Mouse (Mus musculus): ENCODE results near the gene Upk3b. TPM values are rescaled to one million over a fixed set of nuclear protein-coding genes. Genes with fewer than 3 reads are reported as not detected.

The Upk3b gene
- polyA plus RNA-seq, 1 experiment from 2014 or later = not detected

DNA sequence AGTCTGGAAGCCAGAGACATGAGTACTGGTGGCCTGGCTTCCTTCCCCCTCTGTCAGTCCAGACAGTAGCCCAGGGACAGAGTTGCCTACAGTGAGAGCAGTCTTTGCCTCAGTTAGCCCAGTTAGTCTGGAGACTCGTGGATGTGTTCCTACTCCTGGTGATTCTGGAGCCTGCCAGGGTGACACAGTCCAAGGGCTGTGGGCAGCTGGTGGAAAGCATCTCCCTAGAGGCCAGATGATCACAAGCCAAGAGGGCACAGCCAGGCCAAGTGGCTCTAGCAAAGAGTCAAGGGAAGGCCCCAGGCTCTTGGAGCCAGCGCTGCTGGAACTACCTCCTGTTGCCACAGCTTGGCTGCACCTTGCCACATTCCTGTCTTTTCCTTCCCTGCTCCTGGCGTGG, 12.6 kb upstream of the Upk3b start:
- Histone ChIP-seq H3K4me1 (replicated peaks; ENCODE audit: control insufficient read depth, insufficient read depth, low read length) (no peaks in the 10 kb centered on the region), H3K9ac (no peak overlapping the region), H3K27ac (no peak overlapping the region), H3K9me3 (ENCODE audit: control insufficient read depth, low read length) (no peaks in the 10 kb centered on the region), H3K4me3 (replicated peaks; ENCODE audit: low read length) (no peak overlapping the region), H3K27me3 (ENCODE audit: control insufficient read depth, insufficient read depth, low read length) (no peaks in the 10 kb centered on the region), H3K36me3 (replicated peaks; ENCODE audit: control insufficient read depth, insufficient read depth) (peaks cover 51% of the 10 kb centered on the region), H3K4me2 (replicated peaks) (no peak overlapping the region)
- ATAC-seq (ENCODE audit: low FRiP score) (no peak), DNase-seq (ENCODE audit: low spot score) (no peak)
- WGBS = 80% methylated on average over 3 of the region's 3 CpGs

- Histone ChIP-seq H3K4me1 (replicated peaks; ENCODE audit: control insufficient read depth, insufficient read depth, low read length) (no peaks in the 10 kb centered on the region), H3K4me2 (replicated peaks) (no peak overlapping the region), H3K9me3 (ENCODE audit: control insufficient read depth, low read length) (no peaks in the 10 kb centered on the region), H3K9ac (no peak overlapping the region), H3K4me3 (replicated peaks; ENCODE audit: low read length) (no peak overlapping the region), H3K27ac (no peak overlapping the region), H3K27me3 (ENCODE audit: control insufficient read depth, insufficient read depth, low read length) (no peaks in the 10 kb centered on the region), H3K36me3 (replicated peaks; ENCODE audit: control insufficient read depth, insufficient read depth) (peaks cover 62% of the 10 kb centered on the region)
- no peak for ATAC-seq (ENCODE audit: low FRiP score)
- 80% methylated on average over 9 of the region's 9 CpGs for WGBS
- no peak for DNase-seq (ENCODE audit: low spot score)
These were observed 11.4 kb upstream of the Upk3b start for GRCm38 (mm10) chr5:136026859-136027258.

DNA sequence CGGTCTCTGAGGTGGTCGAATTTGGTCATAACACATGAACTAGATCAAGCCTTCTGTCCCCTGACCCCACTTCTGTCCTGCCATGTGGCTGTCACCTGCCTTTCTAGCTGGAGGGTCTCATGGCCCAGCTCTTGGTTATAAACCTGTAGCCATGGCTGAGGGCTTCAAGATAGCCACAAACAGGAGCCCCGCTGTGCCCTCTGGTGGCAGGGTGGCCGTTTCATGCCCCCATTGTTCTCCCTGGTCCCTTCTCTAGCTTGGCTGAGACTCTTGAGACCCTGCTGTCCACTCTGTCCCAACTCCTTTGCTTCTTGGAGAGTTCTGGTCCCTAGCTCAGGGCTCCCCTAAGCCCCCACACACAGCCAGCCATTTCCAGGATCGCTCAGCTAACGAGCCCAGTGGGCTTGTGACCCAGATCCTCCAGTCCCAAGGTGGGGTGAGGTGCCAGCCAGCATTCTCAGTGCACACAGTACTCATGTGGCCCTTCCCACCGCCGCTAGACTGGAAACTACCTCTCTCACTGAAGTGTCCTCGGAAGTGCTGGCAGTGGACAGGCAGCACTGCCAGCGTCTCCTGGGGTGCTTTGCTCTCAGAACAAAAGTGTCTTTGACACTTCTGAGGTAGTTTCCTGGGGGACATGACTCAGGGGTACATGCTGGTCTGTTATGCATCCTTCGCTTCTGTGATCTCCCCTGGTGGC, 10.5 kb upstream of the Upk3b start:
- Histone ChIP-seq H3K9me3 (ENCODE audit: control insufficient read depth, low read length) (no peaks in the 10 kb centered on the region), H3K27me3 (ENCODE audit: control insufficient read depth, insufficient read depth, low read length) (no peaks in the 10 kb centered on the region), H3K9ac (no peak overlapping the region), H3K4me1 (replicated peaks; ENCODE audit: control insufficient read depth, insufficient read depth, low read length) (no peaks in the 10 kb centered on the region), H3K4me2 (replicated peaks) (no peak overlapping the region), H3K36me3 (replicated peaks; ENCODE audit: control insufficient read depth, insufficient read depth) (peaks cover 71% of the 10 kb centered on the region), H3K4me3 (replicated peaks; ENCODE audit: low read length) (no peak overlapping the region), H3K27ac (no peak overlapping the region)
- DNase-seq (ENCODE audit: low spot score) (no peak), ATAC-seq (ENCODE audit: low FRiP score) (no peak)
- whole genome bisulfite sequencing = 80% methylated on average over 11 of the region's 11 CpGs

GRCm38 (mm10) chr5:136034868-136035267, 3.4 kb upstream of the Upk3b start:
- Histone ChIP-seq H3K27me3 (ENCODE audit: control insufficient read depth, insufficient read depth, low read length) (no peaks in the 10 kb centered on the region), H3K4me2 (replicated peaks) (no peak overlapping the region), H3K4me3 (replicated peaks; ENCODE audit: low read length) (no peak overlapping the region), H3K9me3 (ENCODE audit: control insufficient read depth, low read length) (no peaks in the 10 kb centered on the region), H3K4me1 (replicated peaks; ENCODE audit: control insufficient read depth, insufficient read depth, low read length) (no peaks in the 10 kb centered on the region), H3K9ac (no peak overlapping the region), H3K36me3 (replicated peaks; ENCODE audit: control insufficient read depth, insufficient read depth) (peaks cover 31% of the 10 kb centered on the region), H3K27ac (no peak overlapping the region)
- WGBS = 83% methylated on average over 4 of the region's 4 CpGs
- DNase-seq (ENCODE audit: low spot score) = no peak
- ATAC-seq (ENCODE audit: low FRiP score) = no peak

DNA sequence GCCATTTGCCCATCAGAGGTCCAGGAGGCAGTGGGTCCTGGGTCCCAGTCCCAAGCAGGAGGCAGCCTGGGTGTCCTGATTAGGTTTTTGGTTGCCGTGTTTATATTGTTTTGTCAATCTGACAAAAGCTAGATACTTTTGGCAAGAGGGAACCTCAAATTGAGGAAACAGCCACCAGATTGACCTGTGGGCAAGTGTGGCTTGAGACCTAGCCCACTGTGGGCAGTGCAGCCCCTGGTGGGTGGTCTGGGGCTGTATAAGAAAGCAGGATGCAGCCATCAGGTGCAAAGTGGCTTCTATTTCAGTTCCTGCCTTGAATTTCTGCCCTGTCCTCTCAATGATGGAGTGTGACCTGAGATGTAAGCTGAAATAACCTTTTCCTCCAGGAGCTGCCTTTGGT, 3.0 kb upstream of the Upk3b start:
- H3K4me3 ChIP-seq (replicated peaks; ENCODE audit: low read length) = no peak overlapping the region
- H3K36me3 ChIP-seq (replicated peaks; ENCODE audit: control insufficient read depth, insufficient read depth) = peaks cover 27% of the 10 kb centered on the region
- no peak overlapping the region for H3K9ac ChIP-seq
- WGBS = 90% methylated on average over 1 of the region's 1 CpGs
- no peak overlapping the region for H3K27ac ChIP-seq
- DNase-seq (ENCODE audit: low spot score) = no peak
- H3K9me3 ChIP-seq (ENCODE audit: control insufficient read depth, low read length) = no peaks in the 10 kb centered on the region
- no peak overlapping the region for H3K4me2 ChIP-seq (replicated peaks)
- no peak for ATAC-seq (ENCODE audit: low FRiP score)
- H3K27me3 ChIP-seq (ENCODE audit: control insufficient read depth, insufficient read depth, low read length) = no peaks in the 10 kb centered on the region
- no peaks in the 10 kb centered on the region for H3K4me1 ChIP-seq (replicated peaks; ENCODE audit: control insufficient read depth, insufficient read depth, low read length)

DNA sequence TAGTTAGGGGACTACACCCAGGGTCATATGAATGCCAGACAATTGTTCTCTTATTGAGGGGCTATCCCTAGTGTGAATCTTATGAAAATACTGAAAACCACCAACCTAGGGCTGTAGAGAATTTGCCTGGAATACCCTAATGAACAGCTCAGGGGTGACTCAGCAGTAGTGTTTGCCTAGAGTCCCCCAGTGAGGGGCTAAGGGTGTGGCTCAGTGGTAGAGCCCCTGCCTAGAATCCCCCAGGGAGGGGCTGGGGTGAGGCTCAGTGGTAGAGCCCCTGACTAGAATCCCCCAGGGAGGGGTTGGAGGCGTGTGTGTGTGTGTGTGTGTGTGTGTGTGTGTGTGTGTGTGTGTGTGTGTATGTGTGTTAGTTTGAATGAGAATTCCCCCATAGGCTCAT, 1.6 kb upstream of the Upk3b start:
- ATAC-seq (ENCODE audit: low FRiP score) (no peak), DNase-seq (ENCODE audit: low spot score) (no peak)
- H3K4me3 ChIP-seq (replicated peaks; ENCODE audit: low read length) = no peak overlapping the region
- H3K9me3 ChIP-seq (ENCODE audit: control insufficient read depth, low read length) = no peaks in the 10 kb centered on the region
- no peak overlapping the region for H3K4me2 ChIP-seq (replicated peaks)
- no peak overlapping the region for H3K9ac ChIP-seq
- 82% methylated on average over 1 of the region's 1 CpGs for WGBS
- H3K36me3 ChIP-seq (replicated peaks; ENCODE audit: control insufficient read depth, insufficient read depth) = peaks cover 13% of the 10 kb centered on the region
- no peaks in the 10 kb centered on the region for H3K27me3 ChIP-seq (ENCODE audit: control insufficient read depth, insufficient read depth, low read length)
- H3K27ac ChIP-seq = no peak overlapping the region
- no peaks in the 10 kb centered on the region for H3K4me1 ChIP-seq (replicated peaks; ENCODE audit: control insufficient read depth, insufficient read depth, low read length)

DNA sequence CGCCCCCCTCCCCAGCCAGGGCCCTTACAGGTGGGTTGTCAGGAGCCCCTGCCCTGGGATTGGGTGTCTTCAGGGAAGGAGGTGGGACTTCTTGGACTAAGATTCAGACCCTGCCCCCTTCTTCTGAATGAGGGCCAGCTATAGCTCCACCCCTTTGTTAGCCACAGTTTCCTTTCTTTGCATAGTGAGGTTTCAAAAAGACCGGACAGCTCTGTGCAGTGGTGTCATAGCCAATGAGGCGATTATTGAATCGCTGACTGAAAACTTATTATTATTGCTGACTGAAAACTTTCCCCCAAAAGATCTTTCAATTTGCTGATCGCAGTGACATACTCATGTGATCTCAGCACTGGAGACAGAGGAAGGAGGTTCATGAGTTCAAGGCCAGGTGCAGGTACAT, 1.9 kb downstream of the Upk3b start:
- ATAC-seq (ENCODE audit: low FRiP score) (no peak), DNase-seq (ENCODE audit: low spot score) (no peak)
- Histone ChIP-seq H3K4me1 (replicated peaks; ENCODE audit: control insufficient read depth, insufficient read depth, low read length) (no peaks in the 10 kb centered on the region), H3K4me3 (replicated peaks; ENCODE audit: low read length) (no peak overlapping the region), H3K9me3 (ENCODE audit: control insufficient read depth, low read length) (no peaks in the 10 kb centered on the region), H3K36me3 (replicated peaks; ENCODE audit: control insufficient read depth, insufficient read depth) (no peaks in the 10 kb centered on the region), H3K9ac (no peak overlapping the region), H3K27ac (no peak overlapping the region), H3K27me3 (ENCODE audit: control insufficient read depth, insufficient read depth, low read length) (no peaks in the 10 kb centered on the region), H3K4me2 (replicated peaks) (no peak overlapping the region)
- WGBS = 42% methylated on average over 5 of the region's 5 CpGs

GRCm38 (mm10) chr5:136041260-136041659, 3.0 kb downstream of the Upk3b start:
- Histone ChIP-seq H3K9me3 (ENCODE audit: control insufficient read depth, low read length) (no peaks in the 10 kb centered on the region), H3K36me3 (replicated peaks; ENCODE audit: control insufficient read depth, insufficient read depth) (no peaks in the 10 kb centered on the region), H3K4me1 (replicated peaks; ENCODE audit: control insufficient read depth, insufficient read depth, low read length) (no peaks in the 10 kb centered on the region), H3K27ac (no peak overlapping the region), H3K9ac (no peak overlapping the region), H3K4me3 (replicated peaks; ENCODE audit: low read length) (no peak overlapping the region), H3K4me2 (replicated peaks) (no peak overlapping the region), H3K27me3 (ENCODE audit: control insufficient read depth, insufficient read depth, low read length) (no peaks in the 10 kb centered on the region)
- ATAC-seq (ENCODE audit: low FRiP score) = no peak
- DNase-seq (ENCODE audit: low spot score) = no peak
- WGBS = 55% methylated on average over 2 of the region's 2 CpGs

- Histone ChIP-seq H3K4me2 (replicated peaks) (no peak overlapping the region), H3K4me3 (replicated peaks; ENCODE audit: low read length) (no peak overlapping the region), H3K27me3 (ENCODE audit: control insufficient read depth, insufficient read depth, low read length) (no peaks in the 10 kb centered on the region), H3K27ac (no peak overlapping the region), H3K9me3 (ENCODE audit: control insufficient read depth, low read length) (no peaks in the 10 kb centered on the region), H3K36me3 (replicated peaks; ENCODE audit: control insufficient read depth, insufficient read depth) (no peaks in the 10 kb centered on the region), H3K4me1 (replicated peaks; ENCODE audit: control insufficient read depth, insufficient read depth, low read length) (no peaks in the 10 kb centered on the region), H3K9ac (no peak overlapping the region)
- ATAC-seq (ENCODE audit: low FRiP score) = no peak
- 93% methylated on average over 8 of the region's 8 CpGs for WGBS
- no peak for DNase-seq (ENCODE audit: low spot score)
These were observed 3.4 kb downstream of the Upk3b start for GRCm38 (mm10) chr5:136041666-136042065.

GRCm38 (mm10) chr5:136044865-136045264, 6.6 kb downstream of the Upk3b start:
- no peak overlapping the region for H3K9ac ChIP-seq
- no peak overlapping the region for H3K27ac ChIP-seq
- no peaks in the 10 kb centered on the region for H3K36me3 ChIP-seq (replicated peaks; ENCODE audit: control insufficient read depth, insufficient read depth)
- H3K4me3 ChIP-seq (replicated peaks; ENCODE audit: low read length) = no peak overlapping the region
- no peaks in the 10 kb centered on the region for H3K27me3 ChIP-seq (ENCODE audit: control insufficient read depth, insufficient read depth, low read length)
- WGBS = 70% methylated on average over 13 of the region's 13 CpGs
- H3K4me2 ChIP-seq (replicated peaks) = no peak overlapping the region
- no peaks in the 10 kb centered on the region for H3K4me1 ChIP-seq (replicated peaks; ENCODE audit: control insufficient read depth, insufficient read depth, low read length)
- ATAC-seq (ENCODE audit: low FRiP score) (no peak), DNase-seq (ENCODE audit: low spot score) (no peak)
- H3K9me3 ChIP-seq (ENCODE audit: control insufficient read depth, low read length) = no peaks in the 10 kb centered on the region
